Mouse (Mus musculus): Measurements from ENCODE around the gene Vps26c.

- TF ChIP-seq CTCF (conservative IDR thresholded peaks at IDR 0.05; ENCODE audit: low read length): no peak
- no peak for TF ChIP-seq NANOG (IDR thresholded peaks at IDR 0.05; ENCODE audit: borderline replicate concordance, low read length)
Observed at GRCm38 (mm10) chr16:94549813-94550212, 23.2 kb upstream of the Vps26c start.

All from E14TG2a.4 (cell line).